Mouse (Mus musculus): Measurements from ENCODE around the gene Gclc. TPM values are rescaled to one million over a fixed set of nuclear protein-coding genes. Genes with fewer than 3 reads are reported as not detected.

Gclc gene
- polyA plus RNA-seq, 1 experiment from 2014 or later: 24.5 TPM

DNA sequence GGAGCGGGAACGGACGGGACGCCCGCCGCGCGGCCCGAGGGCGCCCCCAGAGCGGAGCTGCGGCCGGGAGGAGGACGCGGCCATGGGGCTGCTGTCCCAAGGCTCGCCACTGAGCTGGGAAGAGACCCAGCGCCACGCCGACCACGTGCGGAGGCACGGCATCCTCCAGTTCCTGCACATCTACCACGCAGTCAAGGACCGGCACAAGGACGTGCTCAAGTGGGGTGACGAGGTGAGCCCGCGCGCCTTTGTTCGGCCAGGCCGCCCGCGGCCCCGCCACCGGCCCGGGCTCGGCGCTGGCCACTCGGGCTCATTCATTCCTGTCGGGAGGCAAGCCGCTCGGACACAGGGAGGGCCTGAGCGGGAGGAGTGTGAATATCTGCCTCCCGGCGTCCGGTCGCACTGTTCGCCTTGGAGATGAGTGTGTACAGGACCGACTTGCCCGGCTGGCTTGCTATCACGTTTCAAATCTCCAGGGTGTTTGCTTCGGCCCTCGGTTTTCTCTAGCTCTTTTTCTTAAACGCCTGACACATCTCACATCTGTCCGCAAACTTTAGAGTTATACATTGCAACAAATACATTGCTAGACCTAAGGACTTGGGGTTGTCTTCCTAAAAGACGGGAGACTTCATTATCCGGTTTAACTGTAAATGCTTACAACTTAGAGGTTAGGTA is 530 bp downstream of the Gclc start:
- peak; percentile 76 for ATAC-seq (ENCODE audit: low FRiP score, low TSS enrichment)
- no peaks in the 10 kb centered on the region for H3K27me3 ChIP-seq (ENCODE audit: control insufficient read depth, insufficient read depth, low read length)
- H3K9ac ChIP-seq (replicated peaks; ENCODE audit: low read length): peak overlapping the region; percentile 71
- H3K9me3 ChIP-seq (ENCODE audit: control insufficient read depth, low read length): no peaks in the 10 kb centered on the region
- peak overlapping the region; percentile 77 for H3K4me3 ChIP-seq (replicated peaks; ENCODE audit: low read depth, low read length)
- H3K27ac ChIP-seq (replicated peaks; ENCODE audit: low read depth, low read length): peak overlapping the region; percentile 86
- H3K4me1 ChIP-seq (ENCODE audit: control insufficient read depth, insufficient read depth, low read length): peaks cover 21% of the 10 kb centered on the region
- WGBS: under 1% methylated on average over 54 of the region's 57 CpGs
- H3K4me2 ChIP-seq (ENCODE audit: low read length): peak overlapping the region; percentile 71
- no peaks in the 10 kb centered on the region for H3K36me3 ChIP-seq (ENCODE audit: control insufficient read depth, insufficient read depth, low read length)
- peak; percentile 78 for DNase-seq

DNA sequence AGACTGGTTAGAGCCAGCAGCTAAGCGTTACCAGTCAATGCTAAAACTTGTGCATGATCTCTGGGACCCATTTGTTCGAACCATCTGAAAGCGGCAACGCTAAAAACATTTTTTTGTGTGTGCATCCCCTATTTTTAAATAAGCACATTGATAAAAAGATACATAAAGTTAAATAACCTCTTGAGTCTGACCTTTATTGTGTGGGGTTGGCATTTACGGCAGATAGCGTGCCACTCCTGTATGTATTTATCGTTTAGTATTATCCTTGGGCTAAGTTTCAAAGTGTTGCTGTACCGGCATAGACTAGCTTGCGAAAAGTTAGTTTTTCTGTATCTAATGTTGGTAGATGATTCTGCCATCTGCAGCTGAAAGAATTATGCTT is 1.1 kb downstream of the Gclc start:
- no peaks in the 10 kb centered on the region for H3K27me3 ChIP-seq (ENCODE audit: control insufficient read depth, insufficient read depth, low read length)
- no peak for DNase-seq
- 16% methylated on average over 9 of the region's 9 CpGs for WGBS
- no peak overlapping the region for H3K27ac ChIP-seq (replicated peaks; ENCODE audit: low read depth, low read length)
- peak overlapping the region; percentile 77 for H3K4me3 ChIP-seq (replicated peaks; ENCODE audit: low read depth, low read length)
- no peaks in the 10 kb centered on the region for H3K36me3 ChIP-seq (ENCODE audit: control insufficient read depth, insufficient read depth, low read length)
- H3K9ac ChIP-seq (replicated peaks; ENCODE audit: low read length): peak overlapping the region; percentile 71
- no peak for ATAC-seq (ENCODE audit: low FRiP score, low TSS enrichment)
- peaks cover 19% of the 10 kb centered on the region for H3K4me1 ChIP-seq (ENCODE audit: control insufficient read depth, insufficient read depth, low read length)
- H3K9me3 ChIP-seq (ENCODE audit: control insufficient read depth, low read length): no peaks in the 10 kb centered on the region
- H3K4me2 ChIP-seq (ENCODE audit: low read length): peak overlapping the region; percentile 71

DNA sequence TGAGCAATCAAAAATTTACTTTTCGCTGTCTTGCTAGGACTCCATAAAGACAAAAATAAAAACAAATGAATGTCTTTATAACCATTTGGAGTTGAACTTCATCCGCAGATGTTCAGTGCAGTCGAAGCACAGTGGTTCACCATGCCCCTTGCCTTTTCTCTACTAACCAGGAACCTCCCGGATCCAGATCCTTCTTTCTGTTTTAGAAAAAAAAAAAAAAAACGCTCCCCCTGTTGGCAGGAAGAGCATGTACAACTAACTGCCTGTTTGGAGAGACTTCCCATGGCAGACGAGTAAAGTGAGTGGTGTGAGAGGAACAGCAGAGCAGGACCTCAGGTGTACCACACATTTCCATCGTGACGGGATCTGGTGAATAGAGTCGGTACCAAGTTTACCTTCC is 1.7 kb downstream of the Gclc start:
- Histone ChIP-seq H3K4me2 (ENCODE audit: low read length) (peak overlapping the region; percentile 71), H3K27ac (replicated peaks; ENCODE audit: low read depth, low read length) (no peak overlapping the region), H3K27me3 (ENCODE audit: control insufficient read depth, insufficient read depth, low read length) (no peaks in the 10 kb centered on the region), H3K4me1 (ENCODE audit: control insufficient read depth, insufficient read depth, low read length) (peaks cover 19% of the 10 kb centered on the region), H3K9me3 (ENCODE audit: control insufficient read depth, low read length) (no peaks in the 10 kb centered on the region), H3K4me3 (replicated peaks; ENCODE audit: low read depth, low read length) (peak overlapping the region; percentile 77), H3K36me3 (ENCODE audit: control insufficient read depth, insufficient read depth, low read length) (no peaks in the 10 kb centered on the region), H3K9ac (replicated peaks; ENCODE audit: low read length) (no peak overlapping the region)
- DNase-seq (peak; percentile 62), ATAC-seq (ENCODE audit: low FRiP score, low TSS enrichment) (no peak)
- WGBS: 35% methylated on average over 9 of the region's 9 CpGs

DNA sequence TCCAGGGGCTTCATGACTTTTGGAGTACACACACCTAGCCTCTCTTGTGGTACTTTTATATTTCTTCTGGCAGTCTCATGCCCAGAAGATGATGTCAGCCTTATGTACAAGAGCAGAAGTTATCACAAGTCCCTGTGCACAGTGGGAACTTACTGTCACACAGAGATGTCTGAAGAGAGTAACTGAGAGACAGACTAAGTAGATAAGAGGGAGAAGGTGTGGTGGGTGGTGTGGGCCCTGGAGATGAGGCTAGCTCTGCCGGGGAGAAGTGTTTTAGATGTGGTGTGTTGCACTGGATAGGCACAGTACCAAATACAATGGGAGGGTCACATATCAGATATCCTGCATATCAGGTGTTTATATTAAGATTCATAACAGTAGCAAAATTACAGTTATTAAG is 3.0 kb downstream of the Gclc start:
- no peak overlapping the region for H3K4me2 ChIP-seq (ENCODE audit: low read length)
- no peak for DNase-seq
- no peaks in the 10 kb centered on the region for H3K27me3 ChIP-seq (ENCODE audit: control insufficient read depth, insufficient read depth, low read length)
- WGBS: 86% methylated on average over 1 of the region's 1 CpGs
- peaks cover 16% of the 10 kb centered on the region for H3K4me1 ChIP-seq (ENCODE audit: control insufficient read depth, insufficient read depth, low read length)
- H3K36me3 ChIP-seq (ENCODE audit: control insufficient read depth, insufficient read depth, low read length): no peaks in the 10 kb centered on the region
- H3K9ac ChIP-seq (replicated peaks; ENCODE audit: low read length): no peak overlapping the region
- no peak overlapping the region for H3K27ac ChIP-seq (replicated peaks; ENCODE audit: low read depth, low read length)
- H3K9me3 ChIP-seq (ENCODE audit: control insufficient read depth, low read length): no peaks in the 10 kb centered on the region
- no peak overlapping the region for H3K4me3 ChIP-seq (replicated peaks; ENCODE audit: low read depth, low read length)
- no peak for ATAC-seq (ENCODE audit: low FRiP score, low TSS enrichment)

DNA sequence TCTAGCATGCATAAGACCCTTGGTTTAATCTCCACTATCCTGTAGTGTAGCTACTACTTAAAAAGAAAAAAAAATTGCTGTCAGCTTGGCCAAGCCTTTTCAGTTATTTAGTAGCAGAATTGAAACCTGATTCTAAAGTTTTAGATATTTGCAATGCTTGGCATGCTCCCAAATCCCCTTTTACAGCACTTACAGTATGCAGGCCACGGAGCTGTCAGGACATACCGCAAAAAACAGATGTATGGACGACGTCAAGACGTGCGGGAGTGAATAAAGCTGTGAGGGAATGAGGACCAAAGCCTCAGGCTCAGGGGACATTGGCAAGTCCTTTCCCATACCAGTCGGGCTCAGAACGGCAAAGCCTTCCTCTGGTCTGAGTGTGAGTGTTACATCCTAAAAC is 4.1 kb downstream of the Gclc start:
- Histone ChIP-seq H3K4me1 (ENCODE audit: control insufficient read depth, insufficient read depth, low read length) (peaks cover 16% of the 10 kb centered on the region), H3K9ac (replicated peaks; ENCODE audit: low read length) (no peak overlapping the region), H3K27me3 (ENCODE audit: control insufficient read depth, insufficient read depth, low read length) (no peaks in the 10 kb centered on the region), H3K27ac (replicated peaks; ENCODE audit: low read depth, low read length) (no peak overlapping the region), H3K4me2 (ENCODE audit: low read length) (no peak overlapping the region), H3K9me3 (ENCODE audit: control insufficient read depth, low read length) (no peaks in the 10 kb centered on the region), H3K4me3 (replicated peaks; ENCODE audit: low read depth, low read length) (no peak overlapping the region), H3K36me3 (ENCODE audit: control insufficient read depth, insufficient read depth, low read length) (no peaks in the 10 kb centered on the region)
- no peak for DNase-seq
- ATAC-seq (ENCODE audit: low FRiP score, low TSS enrichment): no peak
- 79% methylated on average over 8 of the region's 8 CpGs for WGBS

- ATAC-seq (ENCODE audit: low FRiP score, low TSS enrichment) (no peak), DNase-seq (no peak)
- H3K36me3 ChIP-seq (ENCODE audit: control insufficient read depth, insufficient read depth, low read length): no peaks in the 10 kb centered on the region
- no peak overlapping the region for H3K4me2 ChIP-seq (ENCODE audit: low read length)
- H3K4me1 ChIP-seq (ENCODE audit: control insufficient read depth, insufficient read depth, low read length): peaks cover 16% of the 10 kb centered on the region
- H3K27ac ChIP-seq (replicated peaks; ENCODE audit: low read depth, low read length): no peak overlapping the region
- 58% methylated on average over 6 of the region's 6 CpGs for WGBS
- no peaks in the 10 kb centered on the region for H3K27me3 ChIP-seq (ENCODE audit: control insufficient read depth, insufficient read depth, low read length)
- no peaks in the 10 kb centered on the region for H3K9me3 ChIP-seq (ENCODE audit: control insufficient read depth, low read length)
- H3K9ac ChIP-seq (replicated peaks; ENCODE audit: low read length): no peak overlapping the region
- H3K4me3 ChIP-seq (replicated peaks; ENCODE audit: low read depth, low read length): no peak overlapping the region
Observed at GRCm38 (mm10) chr9:77759111-77759510, 4.8 kb downstream of the Gclc start.

DNA sequence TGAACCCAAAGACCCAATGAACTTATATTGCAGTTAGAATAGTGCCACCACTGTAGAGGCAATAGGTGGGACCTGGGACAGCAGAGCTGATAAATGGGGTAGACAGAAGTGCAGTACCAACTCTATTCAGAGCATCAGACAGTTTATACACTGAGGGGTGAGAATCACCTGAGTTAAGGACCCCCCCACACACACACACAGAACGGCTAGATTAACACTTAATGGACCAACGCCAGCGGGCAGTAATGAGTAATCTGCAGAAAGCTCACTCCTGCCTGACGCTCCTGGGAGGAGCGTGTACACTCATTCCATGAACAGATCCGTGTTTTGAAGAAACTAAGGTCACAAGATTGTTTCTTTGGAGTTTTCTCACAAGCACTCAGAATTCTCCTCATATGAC is 5.4 kb downstream of the Gclc start:
- DNase-seq: no peak
- H3K4me3 ChIP-seq (replicated peaks; ENCODE audit: low read depth, low read length): no peak overlapping the region
- peaks cover 16% of the 10 kb centered on the region for H3K4me1 ChIP-seq (ENCODE audit: control insufficient read depth, insufficient read depth, low read length)
- no peak overlapping the region for H3K27ac ChIP-seq (replicated peaks; ENCODE audit: low read depth, low read length)
- H3K27me3 ChIP-seq (ENCODE audit: control insufficient read depth, insufficient read depth, low read length): no peaks in the 10 kb centered on the region
- no peak overlapping the region for H3K9ac ChIP-seq (replicated peaks; ENCODE audit: low read length)
- ATAC-seq (ENCODE audit: low FRiP score, low TSS enrichment): no peak
- no peak overlapping the region for H3K4me2 ChIP-seq (ENCODE audit: low read length)
- 0 out of 2 replicates have a peak, but pooled peaks cover 3% of the 10 kb centered on the region for H3K36me3 ChIP-seq (ENCODE audit: control insufficient read depth, insufficient read depth, low read length)
- no peaks in the 10 kb centered on the region for H3K9me3 ChIP-seq (ENCODE audit: control insufficient read depth, low read length)
- WGBS: 89% methylated on average over 6 of the region's 6 CpGs

GRCm38 (mm10) chr9:77766218-77766617 is 11.9 kb downstream of the Gclc start:
- H3K9ac ChIP-seq (replicated peaks; ENCODE audit: low read length): no peak overlapping the region
- no peak overlapping the region for H3K27ac ChIP-seq (replicated peaks; ENCODE audit: low read depth, low read length)
- no peak overlapping the region for H3K4me3 ChIP-seq (replicated peaks; ENCODE audit: low read depth, low read length)
- no peak overlapping the region for H3K4me2 ChIP-seq (ENCODE audit: low read length)
- WGBS: 78% methylated on average over 8 of the region's 8 CpGs
- H3K27me3 ChIP-seq (ENCODE audit: control insufficient read depth, insufficient read depth, low read length): no peaks in the 10 kb centered on the region
- 0 out of 2 replicates have a peak, but pooled peaks cover 3% of the 10 kb centered on the region for H3K36me3 ChIP-seq (ENCODE audit: control insufficient read depth, insufficient read depth, low read length)
- no peak for DNase-seq
- no peaks in the 10 kb centered on the region for H3K9me3 ChIP-seq (ENCODE audit: control insufficient read depth, low read length)
- no peak for ATAC-seq (ENCODE audit: low FRiP score, low TSS enrichment)
- peaks cover 12% of the 10 kb centered on the region for H3K4me1 ChIP-seq (ENCODE audit: control insufficient read depth, insufficient read depth, low read length)

DNA sequence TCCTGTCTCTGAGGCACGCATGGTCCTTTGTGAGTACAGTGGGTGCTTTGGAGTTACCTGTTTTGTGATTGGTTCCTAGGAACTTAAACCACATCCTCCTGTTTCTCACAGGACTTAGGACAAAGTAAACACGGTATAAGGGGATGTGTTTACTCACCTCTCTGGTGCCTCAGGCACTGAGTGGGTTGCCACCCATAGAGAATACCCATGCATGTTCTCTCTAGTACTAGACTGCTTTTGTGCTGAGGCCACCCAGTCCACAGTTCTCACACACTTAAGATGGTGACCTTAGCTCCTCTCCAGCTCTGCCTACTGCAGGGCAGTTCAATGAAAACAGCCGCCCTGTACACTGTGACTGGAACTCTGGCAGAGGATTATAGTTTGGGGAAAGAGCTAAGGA is 12.4 kb downstream of the Gclc start:
- ATAC-seq (ENCODE audit: low FRiP score, low TSS enrichment): no peak
- DNase-seq: no peak
- H3K27me3 ChIP-seq (ENCODE audit: control insufficient read depth, insufficient read depth, low read length): no peaks in the 10 kb centered on the region
- H3K4me3 ChIP-seq (replicated peaks; ENCODE audit: low read depth, low read length): no peak overlapping the region
- no peak overlapping the region for H3K9ac ChIP-seq (replicated peaks; ENCODE audit: low read length)
- H3K36me3 ChIP-seq (ENCODE audit: control insufficient read depth, insufficient read depth, low read length): 0 out of 2 replicates have a peak, but pooled peaks cover 3% of the 10 kb centered on the region
- WGBS: 86% methylated on average over 3 of the region's 3 CpGs
- H3K27ac ChIP-seq (replicated peaks; ENCODE audit: low read depth, low read length): no peak overlapping the region
- H3K4me1 ChIP-seq (ENCODE audit: control insufficient read depth, insufficient read depth, low read length): peaks cover 18% of the 10 kb centered on the region
- H3K4me2 ChIP-seq (ENCODE audit: low read length): no peak overlapping the region
- H3K9me3 ChIP-seq (ENCODE audit: control insufficient read depth, low read length): no peaks in the 10 kb centered on the region

Measured in midbrain, embryonic 14.5 days (tissue).